Mouse (Mus musculus): Measurements from ENCODE around the gene Gbp2. TPM values are rescaled to one million over a fixed set of nuclear protein-coding genes. Genes with fewer than 3 reads are reported as not detected.

Gene Gbp2
- polyA plus RNA-seq, 1 experiment from 2014 or later, result 0.42 TPM

GRCm38 (mm10) chr3:142664723-142665122 is 44.3 kb downstream of the Gbp2 start:
- H3K27me3 ChIP-seq (replicated peaks; ENCODE audit: control insufficient read depth, insufficient read depth, low read length), result no peaks in the 10 kb centered on the region
- no peaks in the 10 kb centered on the region; the same call in 1 of the 2 replicates for H3K9me3 ChIP-seq (ENCODE audit: control insufficient read depth, low read length)
- 98% methylated on average over 8 of the region's 8 CpGs for WGBS
- no peak overlapping the region for H3K9ac ChIP-seq (replicated peaks; ENCODE audit: low read depth, low read length)
- no peaks in the 10 kb centered on the region for H3K36me3 ChIP-seq (ENCODE audit: control insufficient read depth, insufficient read depth)
- no peak overlapping the region for H3K27ac ChIP-seq (ENCODE audit: low read length)
- H3K4me2 ChIP-seq (ENCODE audit: low read length), result no peak overlapping the region
- no peak for ATAC-seq
- no peaks in the 10 kb centered on the region for H3K4me1 ChIP-seq (replicated peaks; ENCODE audit: control insufficient read depth, insufficient read depth, low read length)
- no peak overlapping the region for H3K4me3 ChIP-seq (replicated peaks; ENCODE audit: low read length)

GRCm38 (mm10) chr3:142674607-142675006 is 54.2 kb downstream of the Gbp2 start:
- Histone ChIP-seq H3K4me2 (ENCODE audit: low read length) (no peak overlapping the region), H3K9me3 (ENCODE audit: control insufficient read depth, low read length) (no peaks in the 10 kb centered on the region), H3K27me3 (replicated peaks; ENCODE audit: control insufficient read depth, insufficient read depth, low read length) (no peaks in the 10 kb centered on the region), H3K27ac (ENCODE audit: low read length) (no peak overlapping the region), H3K4me1 (replicated peaks; ENCODE audit: control insufficient read depth, insufficient read depth, low read length) (no peaks in the 10 kb centered on the region), H3K4me3 (replicated peaks; ENCODE audit: low read length) (no peak overlapping the region), H3K36me3 (ENCODE audit: control insufficient read depth, insufficient read depth) (no peaks in the 10 kb centered on the region), H3K9ac (replicated peaks; ENCODE audit: low read depth, low read length) (no peak overlapping the region)
- 52% methylated on average over 1 of the region's 1 CpGs for WGBS
- no peak for ATAC-seq

Small RNA genes within 50 kb of the gene (microRNA-seq; reads per million reads assigned to microRNA genes)
- not detected for gene Mir6381

Other genes starting within 250 kb of the Gbp2 start
- 10.0 and 11.5 TPM in 2 replicates for gene Pdlim5, start 224.9 kb upstream of the Gbp2 start, polyA plus RNA-seq (2015; fragmentation: Nextera tagmentation; extraction: Ambion mirVana)
- not detected in 2 replicates for gene Gbp5, start 126.6 kb upstream of the Gbp2 start, polyA plus RNA-seq (2015; fragmentation: Nextera tagmentation; extraction: Ambion mirVana)
- 1.4 TPM in 2 replicates for gene Gbp7, start 90.3 kb upstream of the Gbp2 start, polyA plus RNA-seq (2015; fragmentation: Nextera tagmentation; extraction: Ambion mirVana)
- gene Gbp3, start 60.6 kb upstream of the Gbp2 start, polyA plus RNA-seq (2015; fragmentation: Nextera tagmentation; extraction: Ambion mirVana), result 0.60 and 0.99 TPM in 2 replicates
- gene Gbp2b, start 25.8 kb upstream of the Gbp2 start, polyA plus RNA-seq (2015; fragmentation: Nextera tagmentation; extraction: Ambion mirVana), result not detected in 2 replicates
- gene Kyat3, start 80.4 kb downstream of the Gbp2 start, polyA plus RNA-seq (2015; fragmentation: Nextera tagmentation; extraction: Ambion mirVana), result 4.3 and 4.6 TPM in 2 replicates
- gene Gtf2b, start 144.4 kb downstream of the Gbp2 start, polyA plus RNA-seq (2015; fragmentation: Nextera tagmentation; extraction: Ambion mirVana), result 85.1 and 88.0 TPM in 2 replicates